Mouse (Mus musculus): ENCODE data around the gene Fbxl16. TPM values are rescaled to one million over a fixed set of nuclear protein-coding genes. Genes with fewer than 3 reads are reported as not detected.

Fbxl16 gene
- total and polyA plus RNA-seq, 2 experiments = 0.33 TPM; not detected in 1

GRCm38 (mm10) chr17:25808028-25808427 lies 857 bp upstream of the Fbxl16 start:
- no peak overlapping the region for H3K27ac ChIP-seq (replicated peaks; ENCODE audit: insufficient read depth, low read depth, low read length)
- no peak overlapping the region for H3K9ac ChIP-seq (ENCODE audit: low read depth, low read length)
- H3K4me3 ChIP-seq (ENCODE audit: insufficient read depth, low read depth, low read length) = no peak overlapping the region
- peaks cover 3% of the 10 kb centered on the region; the same call in 1 of the 2 replicates for H3K4me1 ChIP-seq (ENCODE audit: control insufficient read depth, insufficient read depth, low read length)
- H3K27me3 ChIP-seq (ENCODE audit: control insufficient read depth, insufficient read depth, low read length) = peaks cover 15% of the 10 kb centered on the region
- H3K36me3 ChIP-seq (ENCODE audit: control insufficient read depth, insufficient read depth, low read length) = no peaks in the 10 kb centered on the region
- 53% methylated on average over 5 of the region's 5 CpGs for WGBS
- H3K79me2 ChIP-seq (ENCODE audit: control insufficient read depth, insufficient read depth, low read length) = no peaks in the 10 kb centered on the region
- TF ChIP-seq POLR2A (IDR thresholded peaks at IDR 0.05; ENCODE audit: extremely low read depth, insufficient read depth, low read length) (no peak), CTCF (IDR thresholded peaks at IDR 0.05; ENCODE audit: low read depth, low read length) (no peak)
- no peak for DNase-seq (ENCODE audit: extremely low read depth, low read depth, low spot score)

GRCm38 (mm10) chr17:25809606-25810340 lies 888 bp downstream of the Fbxl16 start:
- H3K27me3 ChIP-seq (ENCODE audit: control insufficient read depth, insufficient read depth, low read length) = peaks cover 13% of the 10 kb centered on the region
- 27% methylated on average over 24 of the region's 25 CpGs for WGBS
- H3K4me3 ChIP-seq (ENCODE audit: insufficient read depth, low read depth, low read length) = peak overlapping the region; percentile 52; the same call in 1 of the 2 replicates
- TF ChIP-seq CTCF (IDR thresholded peaks at IDR 0.05; ENCODE audit: low read depth, low read length) (no peak), POLR2A (IDR thresholded peaks at IDR 0.05; ENCODE audit: extremely low read depth, insufficient read depth, low read length) (no peak)
- no peak overlapping the region for H3K27ac ChIP-seq (replicated peaks; ENCODE audit: insufficient read depth, low read depth, low read length)
- H3K79me2 ChIP-seq (ENCODE audit: control insufficient read depth, insufficient read depth, low read length) = no peaks in the 10 kb centered on the region
- peak overlapping the region; percentile 45 for H3K9ac ChIP-seq (ENCODE audit: low read depth, low read length)
- H3K4me1 ChIP-seq (ENCODE audit: control insufficient read depth, insufficient read depth, low read length) = peaks cover 3% of the 10 kb centered on the region; the same call in 1 of the 2 replicates
- no peak for DNase-seq (ENCODE audit: extremely low read depth, low read depth, low spot score)
- no peaks in the 10 kb centered on the region for H3K36me3 ChIP-seq (ENCODE audit: control insufficient read depth, insufficient read depth, low read length)

DNA sequence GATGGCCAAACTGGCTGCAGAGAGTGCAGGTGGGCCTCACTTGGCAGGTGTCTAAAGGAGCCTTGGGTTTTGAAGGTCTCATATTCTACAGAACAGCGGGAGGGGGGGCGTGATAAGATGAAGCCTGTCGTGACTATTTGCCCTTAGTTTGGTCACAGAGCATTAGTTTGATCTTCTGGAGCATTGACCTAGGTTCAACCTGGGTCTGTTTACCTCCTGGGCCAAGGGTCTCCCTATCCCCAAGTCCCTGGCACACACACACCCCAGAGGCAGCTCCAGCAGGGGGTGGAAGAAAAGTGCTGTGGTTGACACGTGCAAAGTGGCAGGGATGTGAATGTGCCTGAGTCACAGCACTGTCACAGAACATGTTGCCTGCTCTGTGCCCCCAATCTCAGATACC lies 2.0 kb downstream of the Fbxl16 start:
- TF ChIP-seq POLR2A (IDR thresholded peaks at IDR 0.05; ENCODE audit: extremely low read depth, insufficient read depth, low read length) (no peak), CTCF (IDR thresholded peaks at IDR 0.05; ENCODE audit: low read depth, low read length) (no peak)
- Histone ChIP-seq H3K4me3 (ENCODE audit: insufficient read depth, low read depth, low read length) (no peak overlapping the region), H3K27ac (replicated peaks; ENCODE audit: insufficient read depth, low read depth, low read length) (no peak overlapping the region), H3K4me1 (ENCODE audit: control insufficient read depth, insufficient read depth, low read length) (peaks cover 3% of the 10 kb centered on the region; the same call in 1 of the 2 replicates), H3K36me3 (ENCODE audit: control insufficient read depth, insufficient read depth, low read length) (no peaks in the 10 kb centered on the region), H3K27me3 (ENCODE audit: control insufficient read depth, insufficient read depth, low read length) (peaks cover 13% of the 10 kb centered on the region), H3K79me2 (ENCODE audit: control insufficient read depth, insufficient read depth, low read length) (no peaks in the 10 kb centered on the region), H3K9ac (ENCODE audit: low read depth, low read length) (no peak overlapping the region)
- WGBS = 49% methylated on average over 4 of the region's 4 CpGs
- no peak for DNase-seq (ENCODE audit: extremely low read depth, low read depth, low spot score)

- peak; percentile 77 for TF ChIP-seq CTCF (IDR thresholded peaks at IDR 0.05; ENCODE audit: low read depth, low read length)
- no peak for TF ChIP-seq POLR2A (IDR thresholded peaks at IDR 0.05; ENCODE audit: extremely low read depth, insufficient read depth, low read length)
- no peak for DNase-seq (ENCODE audit: extremely low read depth, low read depth, low spot score)
- WGBS = 4% methylated on average over 20 of the region's 20 CpGs
- Histone ChIP-seq H3K27ac (replicated peaks; ENCODE audit: insufficient read depth, low read depth, low read length) (no peak overlapping the region), H3K36me3 (ENCODE audit: control insufficient read depth, insufficient read depth, low read length) (no peaks in the 10 kb centered on the region), H3K4me3 (ENCODE audit: insufficient read depth, low read depth, low read length) (no peak overlapping the region), H3K9ac (ENCODE audit: low read depth, low read length) (no peak overlapping the region), H3K27me3 (ENCODE audit: control insufficient read depth, insufficient read depth, low read length) (peaks cover 14% of the 10 kb centered on the region), H3K4me1 (ENCODE audit: control insufficient read depth, insufficient read depth, low read length) (peaks cover 3% of the 10 kb centered on the region; the same call in 1 of the 2 replicates), H3K79me2 (ENCODE audit: control insufficient read depth, insufficient read depth, low read length) (no peaks in the 10 kb centered on the region)
These were observed 4.6 kb downstream of the Fbxl16 start for GRCm38 (mm10) chr17:25813471-25813870.

- 77% methylated on average over 11 of the region's 11 CpGs for WGBS
- peaks cover 12% of the 10 kb centered on the region for H3K27me3 ChIP-seq (ENCODE audit: control insufficient read depth, insufficient read depth, low read length)
These were observed 8.8 kb downstream of the Fbxl16 start for GRCm38 (mm10) chr17:25817662-25818061.

More at GRCm38 (mm10) chr17:25817662-25818061, 8.8 kb downstream of the Fbxl16 start:
- no peaks in the 10 kb centered on the region for H3K79me2 ChIP-seq (ENCODE audit: control insufficient read depth, insufficient read depth, low read length)
- no peak overlapping the region for H3K27ac ChIP-seq (replicated peaks; ENCODE audit: insufficient read depth, low read depth, low read length)
- H3K4me3 ChIP-seq (ENCODE audit: insufficient read depth, low read depth, low read length) = no peak overlapping the region
- TF ChIP-seq CTCF (IDR thresholded peaks at IDR 0.05; ENCODE audit: low read depth, low read length) (no peak), POLR2A (IDR thresholded peaks at IDR 0.05; ENCODE audit: extremely low read depth, insufficient read depth, low read length) (no peak)
- H3K4me1 ChIP-seq (ENCODE audit: control insufficient read depth, insufficient read depth, low read length) = no peaks in the 10 kb centered on the region
- H3K36me3 ChIP-seq (ENCODE audit: control insufficient read depth, insufficient read depth, low read length) = no peaks in the 10 kb centered on the region
- no peak for DNase-seq (ENCODE audit: extremely low read depth, low read depth, low spot score)
- H3K9ac ChIP-seq (ENCODE audit: low read depth, low read length) = no peak overlapping the region

Measured in liver, adult 2 months (tissue).